ENCODE assay signal across 20 mouse cellular contexts in the genomic region with DNA sequence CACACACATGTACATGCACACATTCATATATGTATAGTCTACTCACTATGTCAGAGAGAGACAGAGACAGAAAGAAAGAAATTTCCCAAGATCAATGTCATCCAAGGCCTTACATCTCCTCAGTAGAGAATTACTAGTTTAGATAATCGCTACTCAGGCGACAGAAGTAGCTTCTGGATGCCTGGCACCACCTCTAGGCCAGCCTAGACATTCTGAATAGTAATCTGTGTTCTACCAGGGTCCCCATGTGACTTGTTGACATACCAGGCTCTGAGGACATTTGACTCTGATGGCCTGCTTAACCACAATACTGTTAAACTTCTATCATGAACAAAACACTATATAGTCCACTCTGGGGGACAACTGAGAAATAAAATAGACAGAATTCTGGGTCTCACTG. TPM values are rescaled to one million over a fixed set of nuclear protein-coding genes. Genes with fewer than 3 reads are reported as not detected.
A peak's percentile ranks its signal among the peaks of the same experiment; 100 is the strongest.
DNase-seq lines count a peak whose midpoint lies in the region; ATAC-seq and TF ChIP-seq lines count a peak whose summit lies in the region.
"Had no signal": no experiment of that assay in that cellular context is flagged by ENCODE, and none has a peak within 500 bp of the region (broad histone marks: within the 10 kb centered on the region; RNA-seq: fewer than 3 reads in every experiment).

No protein-coding gene starts in this region.

- H3K9me3 ChIP-seq in lung, embryonic 14.5 days (ENCODE audit: low read depth, low read length): no peaks in the 10 kb centered on the region
- no peaks in the 10 kb centered on the region for H3K9me3 ChIP-seq in liver, postnatal 0 days (ENCODE audit: low read length)
- H3K9me3 ChIP-seq in midbrain, embryonic 14.5 days (ENCODE audit: control insufficient read depth, low read length): no peaks in the 10 kb centered on the region
- H3K9me3 ChIP-seq: embryonic facial prominence, embryonic 13.5 days; forebrain, embryonic 10.5 days; heart, embryonic 13.5 days; hindbrain, embryonic 15.5 days; limb, embryonic 15.5 days; midbrain, embryonic 10.5 days had no signal

- H3K4me3 ChIP-seq in lung, embryonic 14.5 days (ENCODE audit: low read depth, low read length): no peak overlapping the region
- H3K4me3 ChIP-seq in liver, postnatal 0 days (ENCODE audit: low read depth, low read length): 0 out of 2 replicates have a peak overlapping the region, but pooled peaks have one; percentile 2
- H3K4me3 ChIP-seq in midbrain, embryonic 14.5 days (replicated peaks; ENCODE audit: low read depth, low read length): no peak overlapping the region
- H3K4me3 ChIP-seq: embryonic facial prominence, embryonic 13.5 days; forebrain, embryonic 10.5 days; gastrocnemius, adult 2 months; heart, embryonic 13.5 days; hindbrain, embryonic 15.5 days; limb, embryonic 15.5 days; midbrain, embryonic 10.5 days had no signal

- H3K27me3 ChIP-seq in lung, embryonic 14.5 days (ENCODE audit: insufficient read depth, low read length): no peaks in the 10 kb centered on the region
- H3K27me3 ChIP-seq in liver, postnatal 0 days (ENCODE audit: insufficient read depth, low read length): no peaks in the 10 kb centered on the region
- H3K27me3 ChIP-seq in midbrain, embryonic 14.5 days (ENCODE audit: control insufficient read depth, insufficient read depth, low read length): no peaks in the 10 kb centered on the region
- H3K27me3 ChIP-seq: embryonic facial prominence, embryonic 13.5 days; heart, embryonic 13.5 days; hindbrain, embryonic 15.5 days; limb, embryonic 15.5 days had no signal

- H3K4me2 ChIP-seq in lung, embryonic 14.5 days: no peak overlapping the region
- peak overlapping the region; percentile 54 for H3K4me2 ChIP-seq in liver, postnatal 0 days (ENCODE audit: low read depth, low read length)
- H3K4me2 ChIP-seq in midbrain, embryonic 14.5 days (ENCODE audit: low read length): no peak overlapping the region
- H3K4me2 ChIP-seq: embryonic facial prominence, embryonic 13.5 days; heart, embryonic 13.5 days; hindbrain, embryonic 15.5 days; limb, embryonic 15.5 days had no signal

- peaks cover 42% of the 10 kb centered on the region for H3K4me1 ChIP-seq in lung, embryonic 14.5 days (ENCODE audit: insufficient read depth)
- peaks cover 28% of the 10 kb centered on the region for H3K4me1 ChIP-seq in liver, postnatal 0 days (ENCODE audit: insufficient read depth)
- H3K4me1 ChIP-seq in midbrain, embryonic 14.5 days (ENCODE audit: control insufficient read depth, insufficient read depth, low read length): peaks cover 3% of the 10 kb centered on the region; the same call in 1 of the 2 replicates

- no peak for ATAC-seq in lung, embryonic 14.5 days (ENCODE audit: insufficient read depth)
- ATAC-seq in liver, postnatal 0 days: peak; percentile 27
- no peak for ATAC-seq in midbrain, embryonic 14.5 days (ENCODE audit: low FRiP score, low TSS enrichment)
- ATAC-seq: forebrain, postnatal 0 days had no signal

- no peak for TF ChIP-seq CTCF in lung, embryonic 14.5 days (IDR thresholded peaks at IDR 0.05; ENCODE audit: low read depth)
- peak; percentile 37 for TF ChIP-seq CTCF in liver, postnatal 0 days (IDR thresholded peaks at IDR 0.05; ENCODE audit: low read depth)

- H3K9ac ChIP-seq in lung, embryonic 14.5 days: no peak overlapping the region
- H3K9ac ChIP-seq in liver, postnatal 0 days (replicated peaks): no peak overlapping the region
- no peak overlapping the region for H3K9ac ChIP-seq in midbrain, embryonic 14.5 days (replicated peaks; ENCODE audit: low read length)
- H3K9ac ChIP-seq: embryonic facial prominence, embryonic 13.5 days; forebrain, postnatal 0 days; heart, embryonic 13.5 days; hindbrain, embryonic 15.5 days; limb, embryonic 15.5 days had no signal

- 85% methylated on average over 2 of the region's 2 CpGs for WGBS in lung, embryonic 14.5 days
- 71% methylated on average over 2 of the region's 2 CpGs for WGBS in liver, postnatal 0 days (ENCODE audit: insufficient replicate concordance)
- WGBS in midbrain, embryonic 14.5 days: 96% methylated on average over 2 of the region's 2 CpGs

- TF ChIP-seq EP300 in liver, postnatal 0 days (IDR thresholded peaks at IDR 0.05; ENCODE audit: low read depth): peak; percentile 19

- no peak for DNase-seq in lung, embryonic 14.5 days
- DNase-seq in lung, postnatal 25 days (ENCODE audit: low spot score): no peak
- DNase-seq in liver: peak; percentile 25
- no peak for DNase-seq in liver, postnatal 0 days
- no peak for DNase-seq in midbrain, embryonic 14.5 days
- no peak for DNase-seq in embryo, embryonic 10 days (ENCODE audit: low spot score)
- DNase-seq in adrenal gland, postnatal 4 days (ENCODE audit: low spot score in 2 of 2): no peak
- DNase-seq: B cell, adult 2 months; cerebellum, adult 9-11 months; forebrain, postnatal 0 days; gastrocnemius, adult 2 months; heart, postnatal 4 days; kidney, adult 11 months; lung, postnatal 14 days had no signal

- peak overlapping the region; percentile 21; the same call in 1 of the 2 replicates for H3K27ac ChIP-seq in lung, embryonic 14.5 days (ENCODE audit: low read depth)
- peak overlapping the region; percentile 91 for H3K27ac ChIP-seq in liver, postnatal 0 days (ENCODE audit: low read depth)
- no peak overlapping the region for H3K27ac ChIP-seq in midbrain, embryonic 14.5 days (replicated peaks; ENCODE audit: low read depth, low read length)
- H3K27ac ChIP-seq: embryonic facial prominence, embryonic 13.5 days; gastrocnemius, adult 2 months; hindbrain, embryonic 15.5 days; limb, embryonic 15.5 days; midbrain, embryonic 10.5 days had no signal

- no peaks in the 10 kb centered on the region for H3K36me3 ChIP-seq in lung, embryonic 14.5 days (ENCODE audit: insufficient read depth)
- no peaks in the 10 kb centered on the region for H3K36me3 ChIP-seq in liver, postnatal 0 days (replicated peaks; ENCODE audit: insufficient read depth, low read length)
- no peaks in the 10 kb centered on the region for H3K36me3 ChIP-seq in midbrain, embryonic 14.5 days (ENCODE audit: control insufficient read depth, insufficient read depth, low read length)
- H3K36me3 ChIP-seq: embryonic facial prominence, embryonic 13.5 days; forebrain, embryonic 10.5 days; heart, embryonic 13.5 days; hindbrain, embryonic 15.5 days; limb, embryonic 15.5 days; midbrain, embryonic 10.5 days had no signal

RNA-seq across cellular contexts. Expression of a gene that starts 17.2 kb away (rescaled TPM):
- 2.4 and 8.7 TPM in 2 replicates for polyA plus RNA-seq in lung, embryonic 14.5 days (2014; fragmentation: Nextera tagmentation; extraction: Ambion mirVana)
- polyA plus RNA-seq in liver, postnatal 0 days (2015; fragmentation: Nextera tagmentation; extraction: Ambion mirVana): 5.5 and 5.6 TPM in 2 replicates
- polyA plus RNA-seq in midbrain, embryonic 14.5 days (2014; fragmentation: Nextera tagmentation; extraction: Ambion mirVana): not detected in 2 replicates
- 100 to 1,000 TPM; 347 to 381 TPM for total RNA-seq in adrenal gland, postnatal 4 days (2021)
